Comparison of ENCODE assay signal across 7 mouse cellular contexts in genomic region chr17:26938731-26939130, GRCm38 (mm10). TPM values are rescaled to one million over a fixed set of nuclear protein-coding genes. Genes with fewer than 3 reads are reported as not detected.
DNase-seq lines count a peak whose midpoint lies in the region; ATAC-seq and TF ChIP-seq lines count a peak whose summit lies in the region.

No protein-coding gene starts in this region.

- H3K9ac ChIP-seq in lung, postnatal 0 days (replicated peaks; ENCODE audit: low read depth), result peak overlapping the region; percentile 60
- H3K9ac ChIP-seq in embryonic facial prominence, embryonic 13.5 days, result peak overlapping the region; percentile 83
- peak overlapping the region; percentile 56 for H3K9ac ChIP-seq in hindbrain, embryonic 16.5 days (ENCODE audit: low read depth, low read length)
- peak overlapping the region; percentile 66 for H3K9ac ChIP-seq in midbrain, embryonic 12.5 days (replicated peaks)

- peak overlapping the region; percentile 64 for H3K4me3 ChIP-seq in lung, postnatal 0 days (ENCODE audit: low read depth, low read length)
- peak overlapping the region; percentile 70 for H3K4me3 ChIP-seq in embryonic facial prominence, embryonic 13.5 days
- peak overlapping the region; percentile 63 for H3K4me3 ChIP-seq in hindbrain, embryonic 16.5 days (ENCODE audit: low read length)
- H3K4me3 ChIP-seq in midbrain, embryonic 12.5 days, result peak overlapping the region; percentile 69

- H3K4me1 ChIP-seq in lung, postnatal 0 days (ENCODE audit: insufficient read depth, low read depth, low read length), result peaks cover 28% of the 10 kb centered on the region
- peaks cover 53% of the 10 kb centered on the region for H3K4me1 ChIP-seq in embryonic facial prominence, embryonic 13.5 days
- H3K4me1 ChIP-seq in hindbrain, embryonic 16.5 days (ENCODE audit: control insufficient read depth, insufficient read depth, low read depth, low read length), result peaks cover 41% of the 10 kb centered on the region
- peaks cover 58% of the 10 kb centered on the region for H3K4me1 ChIP-seq in midbrain, embryonic 12.5 days

- TF ChIP-seq EP300 in lung, postnatal 0 days (IDR thresholded peaks at IDR 0.05), result 0 out of 2 replicates have a peak, but pooled peaks have one; percentile 23

- no peaks in the 10 kb centered on the region for H3K9me3 ChIP-seq in lung, postnatal 0 days (ENCODE audit: low read length)
- no peaks in the 10 kb centered on the region for H3K9me3 ChIP-seq in embryonic facial prominence, embryonic 13.5 days
- H3K9me3 ChIP-seq in hindbrain, embryonic 16.5 days (ENCODE audit: control insufficient read depth, low read length), result no peaks in the 10 kb centered on the region
- H3K9me3 ChIP-seq in midbrain, embryonic 12.5 days, result no peaks in the 10 kb centered on the region

- H3K4me2 ChIP-seq in lung, postnatal 0 days (replicated peaks; ENCODE audit: low read depth, low read length), result peak overlapping the region; percentile 95
- H3K4me2 ChIP-seq in embryonic facial prominence, embryonic 13.5 days, result peak overlapping the region; percentile 98
- peak overlapping the region; percentile 97 for H3K4me2 ChIP-seq in hindbrain, embryonic 16.5 days (ENCODE audit: low read length)
- H3K4me2 ChIP-seq in midbrain, embryonic 12.5 days (replicated peaks), result peak overlapping the region; percentile 98

- DNase-seq in lung, postnatal 0 days (ENCODE audit: low spot score), result no peak
- no peak for DNase-seq in lung, adult 18-20 months
- no peak for DNase-seq in left cerebral cortex, postnatal 4 days
- no peak for DNase-seq in thymus, adult 18-20 months

- no peaks in the 10 kb centered on the region for H3K36me3 ChIP-seq in lung, postnatal 0 days (ENCODE audit: insufficient read depth, low read length)
- peaks cover 39% of the 10 kb centered on the region for H3K36me3 ChIP-seq in embryonic facial prominence, embryonic 13.5 days
- H3K36me3 ChIP-seq in hindbrain, embryonic 16.5 days (ENCODE audit: control insufficient read depth, insufficient read depth, low read length), result peaks cover 11% of the 10 kb centered on the region
- peaks cover 33% of the 10 kb centered on the region for H3K36me3 ChIP-seq in midbrain, embryonic 12.5 days

- no peak for ATAC-seq in lung, postnatal 0 days
- no peak for ATAC-seq in embryonic facial prominence, embryonic 13.5 days (ENCODE audit: insufficient number of reproducible peaks, insufficient read depth, low FRiP score, low TSS enrichment, low read depth)
- no peak for ATAC-seq in hindbrain, embryonic 16.5 days
- ATAC-seq in midbrain, embryonic 12.5 days (ENCODE audit: low FRiP score, low read depth), result no peak

- H3K27me3 ChIP-seq in lung, postnatal 0 days (replicated peaks; ENCODE audit: insufficient read depth, low read length), result no peaks in the 10 kb centered on the region
- H3K27me3 ChIP-seq in embryonic facial prominence, embryonic 13.5 days, result no peaks in the 10 kb centered on the region
- H3K27me3 ChIP-seq in hindbrain, embryonic 16.5 days (replicated peaks; ENCODE audit: control insufficient read depth, insufficient read depth, low read length), result no peaks in the 10 kb centered on the region
- H3K27me3 ChIP-seq in midbrain, embryonic 12.5 days, result no peaks in the 10 kb centered on the region

- no peak for TF ChIP-seq CTCF in lung, postnatal 0 days (IDR thresholded peaks at IDR 0.05)

- intact Hi-C loops in left cerebral cortex, postnatal 4 days (cut with DNase I), result no loop called here

- 2% methylated on average over 22 of the region's 22 CpGs for WGBS in lung, postnatal 0 days
- 0% methylated on average over 22 of the region's 22 CpGs for WGBS in embryonic facial prominence, embryonic 13.5 days
- WGBS in hindbrain, embryonic 16.5 days, result under 1% methylated on average over 21 of the region's 22 CpGs
- under 1% methylated on average over 22 of the region's 22 CpGs for WGBS in midbrain, embryonic 12.5 days

- peak overlapping the region; percentile 84 for H3K27ac ChIP-seq in lung, postnatal 0 days (ENCODE audit: low read length)
- peak overlapping the region; percentile 90 for H3K27ac ChIP-seq in embryonic facial prominence, embryonic 13.5 days
- H3K27ac ChIP-seq in hindbrain, embryonic 16.5 days (ENCODE audit: low read depth, low read length), result peak overlapping the region; percentile 86
- H3K27ac ChIP-seq in midbrain, embryonic 12.5 days (replicated peaks), result peak overlapping the region; percentile 86

RNA-seq across cellular contexts. Expression of gene Cuta, which starts 0.6 kb away (rescaled TPM):
- 179 and 180 TPM in 2 replicates for polyA plus RNA-seq in lung, postnatal 0 days (2015; fragmentation: Nextera tagmentation; extraction: Ambion mirVana)
- 162 and 180 TPM in 2 replicates for polyA plus RNA-seq in embryonic facial prominence, embryonic 13.5 days (2015; fragmentation: Nextera tagmentation; extraction: Ambion mirVana)
- 140 and 150 TPM in 2 replicates for polyA plus RNA-seq in hindbrain, embryonic 16.5 days (2015; fragmentation: Nextera tagmentation; extraction: Ambion mirVana)
- 156 and 159 TPM in 2 replicates for polyA plus RNA-seq in midbrain, embryonic 12.5 days (2016; fragmentation: Nextera tagmentation; extraction: Ambion mirVana)
- total RNA-seq in left cerebral cortex, postnatal 4 days (2021), result 10 to 100 TPM; 78.8 TPM

RNA-seq across cellular contexts. Expression of gene Syngap1, which starts 2.3 kb away (rescaled TPM):
- polyA plus RNA-seq in lung, postnatal 0 days (2015; fragmentation: Nextera tagmentation; extraction: Ambion mirVana), result 1.0 and 1.4 TPM in 2 replicates
- polyA plus RNA-seq in embryonic facial prominence, embryonic 13.5 days (2015; fragmentation: Nextera tagmentation; extraction: Ambion mirVana), result 3.4 and 3.7 TPM in 2 replicates
- polyA plus RNA-seq in hindbrain, embryonic 16.5 days (2015; fragmentation: Nextera tagmentation; extraction: Ambion mirVana), result 2.5 and 4.9 TPM in 2 replicates
- 3.3 and 3.6 TPM in 2 replicates for polyA plus RNA-seq in midbrain, embryonic 12.5 days (2016; fragmentation: Nextera tagmentation; extraction: Ambion mirVana)
- total RNA-seq in left cerebral cortex, postnatal 4 days (2021), result 100 to 1,000 TPM; 350 to 366 TPM

RNA-seq across cellular contexts. Expression of gene Phf1, which starts 5.9 kb away (rescaled TPM):
- polyA plus RNA-seq in lung, postnatal 0 days (2015; fragmentation: Nextera tagmentation; extraction: Ambion mirVana), result 15.2 and 16.2 TPM in 2 replicates
- 12.7 and 15.4 TPM in 2 replicates for polyA plus RNA-seq in embryonic facial prominence, embryonic 13.5 days (2015; fragmentation: Nextera tagmentation; extraction: Ambion mirVana)
- polyA plus RNA-seq in hindbrain, embryonic 16.5 days (2015; fragmentation: Nextera tagmentation; extraction: Ambion mirVana), result 30.3 and 31.7 TPM in 2 replicates
- polyA plus RNA-seq in midbrain, embryonic 12.5 days (2016; fragmentation: Nextera tagmentation; extraction: Ambion mirVana), result 11.6 and 11.9 TPM in 2 replicates
- 10 to 100 TPM; 30.5 to 33.6 TPM for total RNA-seq in left cerebral cortex, postnatal 4 days (2021)

RNA-seq across cellular contexts. Expression of gene Kifc5b, which starts 21.8 kb away (rescaled TPM):
- polyA plus RNA-seq in lung, postnatal 0 days (2015; fragmentation: Nextera tagmentation; extraction: Ambion mirVana), result 0.35 and 0.44 TPM in 2 replicates
- polyA plus RNA-seq in embryonic facial prominence, embryonic 13.5 days (2015; fragmentation: Nextera tagmentation; extraction: Ambion mirVana), result 8.9 and 10.2 TPM in 2 replicates
- 2.6 and 3.6 TPM in 2 replicates for polyA plus RNA-seq in hindbrain, embryonic 16.5 days (2015; fragmentation: Nextera tagmentation; extraction: Ambion mirVana)
- polyA plus RNA-seq in midbrain, embryonic 12.5 days (2016; fragmentation: Nextera tagmentation; extraction: Ambion mirVana), result 6.3 and 9.1 TPM in 2 replicates
- total RNA-seq in left cerebral cortex, postnatal 4 days (2021), result 1 to 10 TPM; 4.8 to 6.0 TPM

RNA-seq across cellular contexts. Expression of gene Zbtb9, which starts 34.2 kb away (rescaled TPM):
- 9.3 and 9.9 TPM in 2 replicates for polyA plus RNA-seq in lung, postnatal 0 days (2015; fragmentation: Nextera tagmentation; extraction: Ambion mirVana)
- polyA plus RNA-seq in embryonic facial prominence, embryonic 13.5 days (2015; fragmentation: Nextera tagmentation; extraction: Ambion mirVana), result 16.0 and 16.1 TPM in 2 replicates
- 13.0 and 15.6 TPM in 2 replicates for polyA plus RNA-seq in hindbrain, embryonic 16.5 days (2015; fragmentation: Nextera tagmentation; extraction: Ambion mirVana)
- 18.5 and 19.9 TPM in 2 replicates for polyA plus RNA-seq in midbrain, embryonic 12.5 days (2016; fragmentation: Nextera tagmentation; extraction: Ambion mirVana)
- 10 to 100 TPM; 17.0 to 18.1 TPM for total RNA-seq in left cerebral cortex, postnatal 4 days (2021)
